Mouse (Mus musculus) forebrain, embryonic 11.5 days (tissue): ENCODE data around the gene Fdxr. TPM values are rescaled to one million over a fixed set of nuclear protein-coding genes. Genes with fewer than 3 reads are reported as not detected.

ENCODE experiments used
- ATAC-seq: fragments of 200-750 bp; cut with Nextera tagmentation; replicated peaks from 2 replicates; pipeline ENCODE4 v1.8.0; 2017; ENCODE audit warnings: moderate TSS enrichment; ENCODE audit not compliant: low FRiP score
- DNase-seq: peaks from one replicate; pipeline ENCODE4 v3.0.0-alpha.2; 2017; ENCODE audit warnings: low spot score
- H3K27ac ChIP-seq: fragments of 300-500 bp; sonication (generic); 2 replicates; pipeline ENCODE4 v1.5.1; 2014; ENCODE audit warnings: low read depth, low read length
- H3K27me3 ChIP-seq: fragments of 300-500 bp; sonication (generic); 2 replicates; pipeline ENCODE4 v1.6.1; 2014; ENCODE audit warnings: mild to moderate bottlenecking, low read length, mixed read lengths; ENCODE audit not compliant: control insufficient read depth, insufficient read depth
- H3K36me3 ChIP-seq: fragments of 300-500 bp; sonication (generic); 2 replicates; pipeline ENCODE4 v1.6.1; 2014; ENCODE audit warnings: mild to moderate bottlenecking, low read length, moderate library complexity, mixed read lengths; ENCODE audit not compliant: control insufficient read depth, insufficient read depth
- H3K4me1 ChIP-seq: fragments of 300-500 bp; sonication (generic); replicated peaks from 2 replicates; pipeline ENCODE4 v1.6.1; 2014; ENCODE audit warnings: low read length, mixed read lengths; ENCODE audit not compliant: control insufficient read depth, insufficient read depth
- H3K4me2 ChIP-seq: fragments of 300-500 bp; sonication (generic); 2 replicates; pipeline ENCODE4 v1.6.1; 2014; ENCODE audit warnings: low read depth, mild to moderate bottlenecking, low read length, moderate library complexity, mixed read lengths; ENCODE audit not compliant: severe bottlenecking
- H3K4me3 ChIP-seq: fragments of 300-500 bp; sonication (generic); 2 replicates; pipeline ENCODE4 v1.5.1; 2014; ENCODE audit warnings: low read depth, low read length
- H3K9ac ChIP-seq: fragments of 300-500 bp; sonication (generic); 2 replicates; pipeline ENCODE4 v1.6.1; 2014; ENCODE audit warnings: low read length
- H3K9me3 ChIP-seq: fragments of 300-500 bp; sonication (generic); 2 replicates; pipeline ENCODE4 v1.6.1; 2016; ENCODE audit warnings: low read length, mixed read lengths; ENCODE audit not compliant: control insufficient read depth
- WGBS: fragments of 180-500 bp; shearing (Covaris S2); extraction: QIAGEN DNeasy Blood & Tissue Kit; methylation state at CpG from one replicate; pipeline ENCODE4 v1.1.7; 2014; 5-methylcytosine and 5-hydroxymethylcytosine counted together
- polyA plus RNA-seq: library from polyadenylated mRNA; unstranded; fragments of >200 nt; fragmentation: Nextera tagmentation; extraction: Ambion mirVana; gene quantifications from 2 replicates; pipeline ENCODE4 v1.2.1, GENCODE M21; 2014

Fdxr gene
- polyA plus RNA-seq, 1 experiment from 2014 or later, result 13.8 TPM

- DNase-seq, result peak; percentile 89
- H3K9ac ChIP-seq, result no peak overlapping the region
- H3K4me2 ChIP-seq, result no peak overlapping the region
- H3K36me3 ChIP-seq, result no peaks in the 10 kb centered on the region
- H3K27ac ChIP-seq, result no peak overlapping the region
- 0 out of 2 replicates have a peak, but pooled peaks have one; percentile 20 for ATAC-seq
- no peak overlapping the region for H3K4me3 ChIP-seq
- 32% methylated on average over 19 of the region's 19 CpGs for WGBS
- H3K4me1 ChIP-seq, result peaks cover 14% of the 10 kb centered on the region
- no peaks in the 10 kb centered on the region for H3K9me3 ChIP-seq
- H3K27me3 ChIP-seq, result peaks cover 34% of the 10 kb centered on the region
These were observed 6.5 kb downstream of the Fdxr start for GRCm38 (mm10) chr11:115270148-115270861.

- H3K9ac ChIP-seq, result no peak overlapping the region
- H3K27me3 ChIP-seq, result peaks cover 42% of the 10 kb centered on the region
- H3K9me3 ChIP-seq, result no peaks in the 10 kb centered on the region
- ATAC-seq (no peak), DNase-seq (no peak)
- peaks cover 18% of the 10 kb centered on the region for H3K4me1 ChIP-seq
- WGBS, result 91% methylated on average over 27 of the region's 27 CpGs
- no peak overlapping the region for H3K27ac ChIP-seq
- no peaks in the 10 kb centered on the region for H3K36me3 ChIP-seq
- H3K4me2 ChIP-seq, result no peak overlapping the region
- no peak overlapping the region for H3K4me3 ChIP-seq
These were observed 7.4 kb downstream of the Fdxr start for GRCm38 (mm10) chr11:115269330-115270066.

- DNase-seq, result no peak
These were observed 8.9 kb downstream of the Fdxr start for GRCm38 (mm10) chr11:115267958-115268357.

GRCm38 (mm10) chr11:115267061-115267883 is 9.6 kb downstream of the Fdxr start, which contains the start of gene Grin2c:
TSS of gene Grin2c (minus strand) at chr11:115267243.
- DNase-seq (no peak), ATAC-seq (no peak)
- peaks cover 56% of the 10 kb centered on the region for H3K27me3 ChIP-seq
- peak within 1 kb of the TSS; percentile 28 for H3K4me3 ChIP-seq
- H3K36me3 ChIP-seq, result no peaks in the 10 kb centered on the region
- 6% methylated on average over 48 of the region's 50 CpGs for WGBS
- H3K9me3 ChIP-seq, result no peaks in the 10 kb centered on the region
- no peak within 1 kb of the TSS for H3K27ac ChIP-seq
- peak within 1 kb of the TSS; percentile 46 for H3K4me2 ChIP-seq
- H3K4me1 ChIP-seq, result peaks cover 18% of the 10 kb centered on the region
- 0 out of 2 replicates have a peak within 1 kb of the TSS, but pooled peaks have one; percentile 6 for H3K9ac ChIP-seq

More at GRCm38 (mm10) chr11:115267958-115268357, 8.9 kb downstream of the Fdxr start:
- H3K27me3 ChIP-seq, result peaks cover 54% of the 10 kb centered on the region
- no peak for ATAC-seq
- WGBS, result 82% methylated on average over 11 of the region's 11 CpGs
- no peaks in the 10 kb centered on the region for H3K36me3 ChIP-seq
- no peak overlapping the region for H3K9ac ChIP-seq
- no peaks in the 10 kb centered on the region for H3K9me3 ChIP-seq
- no peak overlapping the region for H3K27ac ChIP-seq
- no peak overlapping the region for H3K4me2 ChIP-seq
- H3K4me1 ChIP-seq, result peaks cover 18% of the 10 kb centered on the region
- H3K4me3 ChIP-seq, result no peak overlapping the region

GRCm38 (mm10) chr11:115266400-115266778 is 10.5 kb downstream of the Fdxr start:
- peak overlapping the region; percentile 46 for H3K4me2 ChIP-seq
- no peak overlapping the region for H3K9ac ChIP-seq
- no peak overlapping the region for H3K27ac ChIP-seq
- ATAC-seq, result no peak
- DNase-seq, result no peak
- peaks cover 58% of the 10 kb centered on the region for H3K27me3 ChIP-seq
- no peaks in the 10 kb centered on the region for H3K9me3 ChIP-seq
- WGBS, result under 1% methylated on average over 16 of the region's 22 CpGs
- H3K36me3 ChIP-seq, result no peaks in the 10 kb centered on the region
- H3K4me3 ChIP-seq, result peak overlapping the region; percentile 28; the same call in 1 of the 2 replicates
- H3K4me1 ChIP-seq, result peaks cover 18% of the 10 kb centered on the region

GRCm38 (mm10) chr11:115265771-115266399 is 11.0 kb downstream of the Fdxr start:
- Histone ChIP-seq H3K36me3 (no peaks in the 10 kb centered on the region), H3K4me2 (no peak overlapping the region), H3K9me3 (no peaks in the 10 kb centered on the region), H3K4me1 (peaks cover 18% of the 10 kb centered on the region), H3K4me3 (no peak overlapping the region), H3K27ac (no peak overlapping the region), H3K27me3 (peaks cover 59% of the 10 kb centered on the region), H3K9ac (no peak overlapping the region)
- WGBS, result 4% methylated on average over 20 of the region's 20 CpGs
- ATAC-seq (no peak), DNase-seq (no peak)

GRCm38 (mm10) chr11:115264862-115265668 is 11.8 kb downstream of the Fdxr start:
- Histone ChIP-seq H3K27ac (no peak overlapping the region), H3K4me1 (peaks cover 15% of the 10 kb centered on the region), H3K36me3 (no peaks in the 10 kb centered on the region), H3K9me3 (no peaks in the 10 kb centered on the region), H3K4me3 (peak overlapping the region; percentile 26), H3K9ac (peak overlapping the region; percentile 27; the same call in 1 of the 2 replicates), H3K27me3 (peaks cover 60% of the 10 kb centered on the region), H3K4me2 (peak overlapping the region; percentile 53)
- DNase-seq (peak; percentile 80), ATAC-seq (0 out of 2 replicates have a peak, but pooled peaks have one; percentile 36)
- WGBS, result 6% methylated on average over 39 of the region's 39 CpGs
